Mouse (Mus musculus): ENCODE measurements around the gene Irgm2. TPM values are rescaled to one million over a fixed set of nuclear protein-coding genes. Genes with fewer than 3 reads are reported as not detected.
"Not testable (repeated sequence)": the region's sequence is repeated elsewhere in the genome, so short reads cannot be mapped to it uniquely, and the experiment has no call there.

The Irgm2 gene
- total RNA-seq (2014; fragmentation: Nextera tagmentation) (6.7 and 7.1 TPM in 2 replicates), total RNA-seq (2017) (6.0 and 6.3 TPM in 2 replicates), polyA plus RNA-seq (2012) (0.18 and 0.30 TPM in 2 replicates)

DNA sequence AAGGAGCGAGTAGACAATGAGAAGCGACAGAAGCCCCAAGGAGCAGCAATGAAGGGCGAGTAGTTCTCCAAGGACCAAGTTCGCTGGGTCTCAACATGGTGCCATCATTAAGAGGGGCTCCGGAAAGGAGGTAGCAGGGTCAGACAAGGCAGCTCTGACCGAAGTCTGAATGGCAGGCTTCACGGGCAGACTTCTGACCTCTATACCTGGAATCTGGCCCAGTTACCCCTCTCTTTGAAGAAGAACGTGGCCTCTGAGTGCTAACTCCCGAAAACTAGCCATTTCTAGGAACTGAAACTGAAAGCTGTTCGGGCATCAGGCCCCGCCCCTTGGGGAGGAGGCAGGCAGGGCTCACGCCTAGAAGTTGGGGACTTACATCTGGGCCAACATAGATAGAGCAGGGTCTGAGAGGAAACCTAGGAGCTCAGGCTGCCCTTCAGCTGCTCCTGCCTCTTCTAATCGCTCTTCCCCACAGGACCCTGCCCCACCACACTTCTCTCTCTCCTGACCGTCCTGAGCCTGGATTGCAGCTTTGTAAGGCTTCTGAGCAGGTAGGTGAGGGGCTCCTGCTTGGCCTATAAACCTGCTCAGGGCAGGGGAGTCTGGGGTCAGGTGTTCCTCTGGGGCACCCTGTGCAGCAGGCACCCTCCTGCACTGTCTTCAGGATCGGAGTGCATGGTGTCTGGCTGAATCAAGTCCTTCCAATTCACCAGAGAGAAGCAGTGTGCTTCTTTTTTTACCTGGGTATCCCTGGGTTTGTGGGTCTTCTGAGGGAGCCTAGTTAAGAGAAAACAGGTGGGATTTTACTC lies at the start of gene Irgm2, which contains the start of gene Igtp:
Irgm2 (plus strand) TSS at position 390 of the 809 bp plus-strand sequence.
Igtp (plus strand) TSS at position 328 of the 809 bp plus-strand sequence.
- Histone ChIP-seq H3K27me3 (ENCODE audit: insufficient read depth, low read length) (peaks cover 19% of the 10 kb centered on the region), H3K4me3 (ENCODE audit: low read depth, low read length) (peak within 1 kb of the TSS; percentile 72), H3K36me3 (replicated peaks) (peaks cover 17% of the 10 kb centered on the region), H3K4me1 (ENCODE audit: insufficient read depth, low read depth, low read length) (peaks cover 32% of the 10 kb centered on the region)
- not testable (repeated sequence) for H3K9me3 ChIP-seq (replicated peaks)
- DNase-seq (ENCODE audit: low spot score) (peak; percentile 26), ATAC-seq (ENCODE audit: extremely low read depth, insufficient number of reproducible peaks, low FRiP score, poor library complexity, severe bottlenecking) (peak; percentile 78)

DNA sequence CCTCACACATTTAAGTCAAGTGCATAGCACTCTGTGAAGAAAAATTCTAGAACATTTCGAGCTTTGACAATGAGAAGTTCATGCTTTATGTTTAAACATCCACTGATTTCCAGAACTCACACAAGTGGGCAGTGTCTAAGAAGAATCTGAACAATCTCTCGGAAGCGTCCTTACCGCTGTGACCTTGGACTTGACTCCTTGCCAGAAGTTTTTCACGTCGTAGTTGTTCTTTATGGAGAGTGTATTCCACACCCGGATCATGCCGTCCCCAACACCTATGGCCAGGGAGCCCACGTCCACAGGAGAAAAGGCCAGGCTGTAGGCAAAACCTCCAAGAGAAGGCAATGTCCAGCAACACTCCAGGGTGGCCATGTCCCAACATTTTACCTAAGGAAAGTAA lies 44.0 kb upstream of the Irgm2 start:
- DNase-seq (ENCODE audit: low spot score) = no peak
- peaks cover 94% of the 10 kb centered on the region for H3K36me3 ChIP-seq (replicated peaks)
- TF ChIP-seq GATA2 (IDR thresholded peaks at IDR 0.05; ENCODE audit: borderline replicate concordance, low read depth, low read length) = no peak
- TF ChIP-seq GATA1 (IDR thresholded peaks at IDR 0.05; ENCODE audit: borderline replicate concordance, low read length) = no peak
- TF ChIP-seq TAL1 (conservative IDR thresholded peaks at IDR 0.05; ENCODE audit: low read depth, low read length) = no peak
- no peak for TF ChIP-seq CTCF (IDR thresholded peaks at IDR 0.05; ENCODE audit: low read depth, low read length)
- no peak for TF ChIP-seq POLR2AphosphoS5 (IDR thresholded peaks at IDR 0.05; ENCODE audit: insufficient replicate concordance, low read depth, low read length)
- H3K4me1 ChIP-seq (ENCODE audit: insufficient read depth, low read depth, low read length) = no peaks in the 10 kb centered on the region
- no peak overlapping the region for H3K4me3 ChIP-seq (ENCODE audit: low read depth, low read length)
- H3K27me3 ChIP-seq (ENCODE audit: insufficient read depth, low read length) = no peaks in the 10 kb centered on the region
- no peaks in the 10 kb centered on the region for H3K9me3 ChIP-seq (replicated peaks)
- ATAC-seq (ENCODE audit: extremely low read depth, insufficient number of reproducible peaks, low FRiP score, poor library complexity, severe bottlenecking) = no peak

DNA sequence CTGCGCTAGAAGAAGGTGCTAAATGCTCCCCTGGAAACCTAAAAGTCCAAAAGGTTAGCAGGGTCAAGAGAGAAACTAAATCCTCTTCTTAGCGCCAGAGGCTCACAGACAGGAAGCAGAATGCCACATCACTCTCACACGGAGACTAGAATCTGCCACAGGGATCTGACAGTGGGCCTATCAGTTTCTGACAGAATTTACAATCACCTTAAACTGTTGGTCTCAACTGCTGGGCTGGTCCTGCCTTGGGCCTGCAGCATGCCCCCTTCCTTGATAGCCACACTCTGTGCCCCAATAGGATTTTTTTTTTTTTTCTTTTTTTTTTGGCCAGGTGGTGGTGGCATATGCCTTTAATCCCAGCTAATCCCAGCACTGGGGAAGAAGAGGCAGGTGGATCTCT lies 42.5 kb upstream of the Irgm2 start:
- no peaks in the 10 kb centered on the region for H3K4me1 ChIP-seq (ENCODE audit: insufficient read depth, low read depth, low read length)
- DNase-seq (ENCODE audit: low spot score) = no peak
- H3K36me3 ChIP-seq (replicated peaks) = peaks cover 94% of the 10 kb centered on the region
- ATAC-seq (ENCODE audit: extremely low read depth, insufficient number of reproducible peaks, low FRiP score, poor library complexity, severe bottlenecking) = no peak
- no peak for TF ChIP-seq GATA2 (IDR thresholded peaks at IDR 0.05; ENCODE audit: borderline replicate concordance, low read depth, low read length)
- TF ChIP-seq TAL1 (conservative IDR thresholded peaks at IDR 0.05; ENCODE audit: low read depth, low read length) = no peak
- no peak for TF ChIP-seq CTCF (IDR thresholded peaks at IDR 0.05; ENCODE audit: low read depth, low read length)
- no peak for TF ChIP-seq POLR2AphosphoS5 (IDR thresholded peaks at IDR 0.05; ENCODE audit: insufficient replicate concordance, low read depth, low read length)
- no peak for TF ChIP-seq GATA1 (IDR thresholded peaks at IDR 0.05; ENCODE audit: borderline replicate concordance, low read length)
- H3K4me3 ChIP-seq (ENCODE audit: low read depth, low read length) = no peak overlapping the region
- H3K9me3 ChIP-seq (replicated peaks) = no peaks in the 10 kb centered on the region
- no peaks in the 10 kb centered on the region for H3K27me3 ChIP-seq (ENCODE audit: insufficient read depth, low read length)

- TF ChIP-seq GATA1 (IDR thresholded peaks at IDR 0.05; ENCODE audit: borderline replicate concordance, low read length) = no peak
- no peak for TF ChIP-seq TAL1 (conservative IDR thresholded peaks at IDR 0.05; ENCODE audit: low read depth, low read length)
- no peak for TF ChIP-seq CTCF (IDR thresholded peaks at IDR 0.05; ENCODE audit: low read depth, low read length)
- no peak for TF ChIP-seq GATA2 (IDR thresholded peaks at IDR 0.05; ENCODE audit: borderline replicate concordance, low read depth, low read length)
- H3K27me3 ChIP-seq (ENCODE audit: insufficient read depth, low read length) = no peaks in the 10 kb centered on the region
- H3K4me1 ChIP-seq (ENCODE audit: insufficient read depth, low read depth, low read length) = peaks cover 12% of the 10 kb centered on the region
- DNase-seq (ENCODE audit: low spot score) (no peak), ATAC-seq (ENCODE audit: extremely low read depth, insufficient number of reproducible peaks, low FRiP score, poor library complexity, severe bottlenecking) (no peak)
- H3K36me3 ChIP-seq (replicated peaks) = peaks cover 68% of the 10 kb centered on the region
- no peak overlapping the region for H3K4me3 ChIP-seq (ENCODE audit: low read depth, low read length)
- H3K9me3 ChIP-seq (replicated peaks) = peaks cover 2% of the 10 kb centered on the region; the same call in 1 of the 2 replicates
These were observed 34.3 kb upstream of the Irgm2 start for GRCm38 (mm10) chr11:58165072-58165471.

DNA sequence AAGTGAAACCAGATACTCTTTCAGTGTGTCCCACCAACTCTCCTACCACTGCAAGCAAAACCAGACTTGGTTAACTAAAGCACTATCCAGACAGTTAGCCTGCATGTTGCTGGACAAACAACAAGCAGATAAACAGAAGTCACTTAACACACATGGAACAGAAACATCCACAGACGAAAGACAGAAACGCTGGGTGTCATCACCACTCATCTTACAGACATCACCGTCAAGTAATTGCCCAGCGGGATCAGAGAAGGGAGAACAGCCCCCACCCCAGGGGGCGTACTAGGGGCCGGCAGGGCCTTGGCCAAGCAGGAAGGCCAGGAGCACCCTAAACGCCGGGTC lies 31.6 kb upstream of the Irgm2 start:
- ATAC-seq (ENCODE audit: extremely low read depth, insufficient number of reproducible peaks, low FRiP score, poor library complexity, severe bottlenecking) (no peak; the same call in 1 of the 2 replicates), DNase-seq (ENCODE audit: low spot score) (no peak)
- peaks cover 2% of the 10 kb centered on the region; the same call in 1 of the 2 replicates for H3K9me3 ChIP-seq (replicated peaks)
- peaks cover 21% of the 10 kb centered on the region for H3K4me1 ChIP-seq (ENCODE audit: insufficient read depth, low read depth, low read length)
- no peak for TF ChIP-seq CTCF (IDR thresholded peaks at IDR 0.05; ENCODE audit: low read depth, low read length)
- TF ChIP-seq TAL1 (conservative IDR thresholded peaks at IDR 0.05; ENCODE audit: low read depth, low read length) = no peak
- no peak for TF ChIP-seq GATA1 (IDR thresholded peaks at IDR 0.05; ENCODE audit: borderline replicate concordance, low read length)
- TF ChIP-seq POLR2AphosphoS5 (IDR thresholded peaks at IDR 0.05; ENCODE audit: insufficient replicate concordance, low read depth, low read length) = no peak
- TF ChIP-seq GATA2 (IDR thresholded peaks at IDR 0.05; ENCODE audit: borderline replicate concordance, low read depth, low read length) = no peak
- H3K27me3 ChIP-seq (ENCODE audit: insufficient read depth, low read length) = no peaks in the 10 kb centered on the region
- H3K4me3 ChIP-seq (ENCODE audit: low read depth, low read length) = peak overlapping the region; percentile 99
- peaks cover 42% of the 10 kb centered on the region for H3K36me3 ChIP-seq (replicated peaks)

DNA sequence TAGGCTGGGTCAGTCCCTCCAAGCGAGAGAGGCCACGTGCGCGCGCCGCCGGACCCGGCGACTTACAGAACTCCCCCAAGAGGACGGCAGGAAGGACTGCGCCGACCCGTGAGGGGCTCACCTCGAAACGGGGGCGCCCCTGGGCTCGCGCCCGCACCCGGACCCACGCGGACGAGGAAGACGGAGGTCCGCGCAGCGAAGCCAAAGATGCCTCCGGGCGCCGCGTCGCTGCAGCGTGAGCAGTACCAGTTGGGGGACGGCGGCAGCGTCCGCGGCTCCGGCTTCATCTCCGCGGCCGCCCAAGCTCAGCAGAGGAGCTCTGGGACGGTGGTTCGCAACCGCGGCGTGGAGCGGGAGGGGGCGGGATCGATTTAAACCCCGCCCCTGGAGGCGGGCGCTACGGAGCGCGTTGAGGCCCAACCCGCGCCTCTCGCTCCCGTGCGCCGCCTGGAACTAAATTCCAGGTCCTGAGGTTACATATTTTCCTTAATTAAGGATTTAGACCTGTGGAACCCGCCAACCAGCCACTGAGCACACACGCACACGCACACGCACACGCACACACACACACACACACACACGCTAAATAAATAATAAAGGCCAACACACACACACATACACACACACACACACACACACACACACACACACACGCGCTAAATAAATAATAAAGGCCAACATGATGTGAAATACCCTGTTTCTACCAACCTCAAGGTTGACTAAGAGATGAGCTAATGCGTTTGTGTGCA lies 31.1 kb upstream of the Irgm2 start, which contains the start of gene Gemin5:
Gemin5 (minus strand) TSS at position 373 of the 749 bp plus-strand sequence.
- peaks cover 2% of the 10 kb centered on the region; the same call in 1 of the 2 replicates for H3K9me3 ChIP-seq (replicated peaks)
- ATAC-seq (ENCODE audit: extremely low read depth, insufficient number of reproducible peaks, low FRiP score, poor library complexity, severe bottlenecking) = no peak
- no peaks in the 10 kb centered on the region for H3K27me3 ChIP-seq (ENCODE audit: insufficient read depth, low read length)
- H3K4me1 ChIP-seq (ENCODE audit: insufficient read depth, low read depth, low read length) = peaks cover 26% of the 10 kb centered on the region
- peak within 1 kb of the TSS; percentile 99 for H3K4me3 ChIP-seq (ENCODE audit: low read depth, low read length)
- peak; percentile 58 for DNase-seq (ENCODE audit: low spot score)
- H3K36me3 ChIP-seq (replicated peaks) = peaks cover 42% of the 10 kb centered on the region
- TF ChIP-seq GATA1 (IDR thresholded peaks at IDR 0.05; ENCODE audit: borderline replicate concordance, low read length) (no peak), GATA2 (IDR thresholded peaks at IDR 0.05; ENCODE audit: borderline replicate concordance, low read depth, low read length) (no peak), POLR2AphosphoS5 (IDR thresholded peaks at IDR 0.05; ENCODE audit: insufficient replicate concordance, low read depth, low read length) (no peak), CTCF (IDR thresholded peaks at IDR 0.05; ENCODE audit: low read depth, low read length) (no peak), TAL1 (conservative IDR thresholded peaks at IDR 0.05; ENCODE audit: low read depth, low read length) (no peak)
